Mouse (Mus musculus): ENCODE measurements around the gene Ap1s3. TPM values are rescaled to one million over a fixed set of nuclear protein-coding genes. Genes with fewer than 3 reads are reported as not detected.

Gene Ap1s3
- polyA plus RNA-seq, 1 experiment: 65.9 TPM

GRCm38 (mm10) chr1:79643411-79644110 is 28.2 kb downstream of the Ap1s3 start:
- H3K27me3 ChIP-seq (ENCODE audit: control insufficient read depth, insufficient read depth, low read length): no peaks in the 10 kb centered on the region
- H3K4me3 ChIP-seq (ENCODE audit: extremely low read depth, insufficient read depth, insufficient read length): no peak overlapping the region
- peak overlapping the region; percentile 13; the same call in 1 of the 2 replicates for H3K27ac ChIP-seq (ENCODE audit: insufficient read depth, low read length)
- peak in 1 of 2 experiments; percentile 24 for DNase-seq (ENCODE audit: low read depth in 1 of 2, low spot score in 2 of 2)
- no peaks in the 10 kb centered on the region; the same call in 1 of the 2 replicates for H3K36me3 ChIP-seq (ENCODE audit: control insufficient read depth, insufficient read depth, low read length)
- TF ChIP-seq POLR2A (IDR thresholded peaks at IDR 0.05; ENCODE audit: low read depth, low read length) (no peak), CTCF (IDR thresholded peaks at IDR 0.05; ENCODE audit: extremely low read depth, insufficient read depth, insufficient read length, insufficient replicate concordance) (no peak)
- peaks cover 13% of the 10 kb centered on the region for H3K4me1 ChIP-seq (ENCODE audit: control insufficient read depth, insufficient read depth, insufficient read length)
- 49% methylated on average over 6 of the region's 6 CpGs for WGBS

- TF ChIP-seq CTCF (IDR thresholded peaks at IDR 0.05; ENCODE audit: extremely low read depth, insufficient read depth, insufficient read length, insufficient replicate concordance) (no peak), POLR2A (IDR thresholded peaks at IDR 0.05; ENCODE audit: low read depth, low read length) (no peak)
- peaks cover 13% of the 10 kb centered on the region for H3K4me1 ChIP-seq (ENCODE audit: control insufficient read depth, insufficient read depth, insufficient read length)
- H3K27me3 ChIP-seq (ENCODE audit: control insufficient read depth, insufficient read depth, low read length): no peaks in the 10 kb centered on the region
- no peak overlapping the region for H3K27ac ChIP-seq (ENCODE audit: insufficient read depth, low read length)
- H3K36me3 ChIP-seq (ENCODE audit: control insufficient read depth, insufficient read depth, low read length): no peaks in the 10 kb centered on the region; the same call in 1 of the 2 replicates
- no peak overlapping the region for H3K4me3 ChIP-seq (ENCODE audit: extremely low read depth, insufficient read depth, insufficient read length)
- no peak for DNase-seq (ENCODE audit: low read depth in 1 of 2, low spot score in 2 of 2)
- 71% methylated on average over 3 of the region's 3 CpGs for WGBS
Observed at GRCm38 (mm10) chr1:79642680-79643079, 29.1 kb downstream of the Ap1s3 start.

DNA sequence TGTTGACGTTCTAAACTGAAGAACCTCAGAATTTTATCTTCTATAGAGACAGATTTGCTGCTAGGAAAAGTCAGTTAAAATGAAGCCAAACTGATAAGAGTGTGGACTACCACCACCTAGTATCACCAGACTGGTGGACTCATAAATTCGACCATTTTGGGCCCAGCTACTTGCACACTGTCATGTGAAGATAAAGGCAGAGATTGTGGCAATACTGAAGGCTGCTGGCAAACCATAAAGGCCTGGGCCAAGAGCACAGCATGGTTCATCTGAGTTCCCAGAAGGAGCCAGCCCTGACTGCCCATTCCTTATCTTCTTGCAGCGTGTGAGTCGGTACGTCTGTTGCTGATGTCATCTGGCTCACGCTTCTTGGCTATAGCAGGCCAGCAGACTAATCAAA is 30.4 kb downstream of the Ap1s3 start:
- Histone ChIP-seq H3K4me3 (ENCODE audit: extremely low read depth, insufficient read depth, insufficient read length) (no peak overlapping the region), H3K36me3 (ENCODE audit: control insufficient read depth, insufficient read depth, low read length) (no peaks in the 10 kb centered on the region; the same call in 1 of the 2 replicates), H3K27ac (ENCODE audit: insufficient read depth, low read length) (no peak overlapping the region), H3K27me3 (ENCODE audit: control insufficient read depth, insufficient read depth, low read length) (no peaks in the 10 kb centered on the region), H3K4me1 (ENCODE audit: control insufficient read depth, insufficient read depth, insufficient read length) (peaks cover 13% of the 10 kb centered on the region)
- no peak for DNase-seq (ENCODE audit: low read depth in 1 of 2, low spot score in 2 of 2)
- WGBS: 84% methylated on average over 6 of the region's 6 CpGs
- TF ChIP-seq CTCF (IDR thresholded peaks at IDR 0.05; ENCODE audit: extremely low read depth, insufficient read depth, insufficient read length, insufficient replicate concordance) (no peak), POLR2A (IDR thresholded peaks at IDR 0.05; ENCODE audit: low read depth, low read length) (no peak)

DNA sequence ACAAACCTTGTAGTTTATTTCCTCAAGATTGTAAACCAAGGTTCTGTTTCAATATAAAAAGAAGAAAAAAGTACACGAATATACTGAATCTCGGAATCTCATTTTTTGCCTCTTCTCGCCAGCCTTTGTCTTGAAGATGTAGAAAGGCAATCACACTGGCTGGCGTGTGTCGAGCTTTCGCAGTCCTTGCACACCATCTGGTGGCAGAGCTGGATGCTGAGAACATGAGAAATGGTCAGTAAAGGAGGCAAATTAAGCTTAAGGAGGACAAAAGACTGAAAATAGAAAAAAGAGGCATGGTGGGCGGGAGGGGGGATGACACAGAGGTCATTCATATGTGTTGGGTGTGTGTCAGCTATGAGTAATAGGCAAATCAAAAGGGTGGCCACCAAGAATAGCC is 31.6 kb downstream of the Ap1s3 start:
- Histone ChIP-seq H3K36me3 (ENCODE audit: control insufficient read depth, insufficient read depth, low read length) (no peaks in the 10 kb centered on the region; the same call in 1 of the 2 replicates), H3K4me3 (ENCODE audit: extremely low read depth, insufficient read depth, insufficient read length) (no peak overlapping the region), H3K27ac (ENCODE audit: insufficient read depth, low read length) (no peak overlapping the region), H3K4me1 (ENCODE audit: control insufficient read depth, insufficient read depth, insufficient read length) (peaks cover 13% of the 10 kb centered on the region), H3K27me3 (ENCODE audit: control insufficient read depth, insufficient read depth, low read length) (no peaks in the 10 kb centered on the region)
- no peak for DNase-seq (ENCODE audit: low read depth in 1 of 2, low spot score in 2 of 2)
- TF ChIP-seq CTCF (IDR thresholded peaks at IDR 0.05; ENCODE audit: extremely low read depth, insufficient read depth, insufficient read length, insufficient replicate concordance) (peak; percentile 30; the same call in 1 of the 2 replicates), POLR2A (IDR thresholded peaks at IDR 0.05; ENCODE audit: low read depth, low read length) (no peak)
- WGBS: 90% methylated on average over 7 of the region's 7 CpGs

DNA sequence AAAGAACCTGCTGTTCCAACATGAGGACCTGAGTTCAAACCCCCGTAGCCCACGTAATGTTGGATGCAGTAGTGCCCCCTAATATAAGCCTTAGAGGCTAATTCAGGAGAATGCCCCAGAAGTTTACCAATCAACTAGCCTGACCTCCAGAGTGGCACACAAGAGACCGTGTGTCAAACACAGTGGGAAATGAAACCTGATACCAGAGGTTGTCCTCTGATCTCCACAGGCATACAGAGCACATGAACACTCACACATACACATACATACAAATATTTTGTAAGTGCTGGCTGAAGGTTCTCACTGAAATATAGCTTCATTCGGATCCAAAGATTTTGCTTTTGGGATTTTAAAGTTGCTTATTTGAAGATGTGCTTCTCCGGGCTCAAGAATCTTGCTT is 32.1 kb downstream of the Ap1s3 start:
- no peaks in the 10 kb centered on the region; the same call in 1 of the 2 replicates for H3K36me3 ChIP-seq (ENCODE audit: control insufficient read depth, insufficient read depth, low read length)
- no peak overlapping the region for H3K4me3 ChIP-seq (ENCODE audit: extremely low read depth, insufficient read depth, insufficient read length)
- no peak overlapping the region for H3K27ac ChIP-seq (ENCODE audit: insufficient read depth, low read length)
- no peak for TF ChIP-seq CTCF (IDR thresholded peaks at IDR 0.05; ENCODE audit: extremely low read depth, insufficient read depth, insufficient read length, insufficient replicate concordance)
- TF ChIP-seq POLR2A (IDR thresholded peaks at IDR 0.05; ENCODE audit: low read depth, low read length): no peak
- no peak for DNase-seq (ENCODE audit: low read depth in 1 of 2, low spot score in 2 of 2)
- H3K4me1 ChIP-seq (ENCODE audit: control insufficient read depth, insufficient read depth, insufficient read length): peaks cover 13% of the 10 kb centered on the region
- 85% methylated on average over 5 of the region's 5 CpGs for WGBS
- no peaks in the 10 kb centered on the region for H3K27me3 ChIP-seq (ENCODE audit: control insufficient read depth, insufficient read depth, low read length)

DNA sequence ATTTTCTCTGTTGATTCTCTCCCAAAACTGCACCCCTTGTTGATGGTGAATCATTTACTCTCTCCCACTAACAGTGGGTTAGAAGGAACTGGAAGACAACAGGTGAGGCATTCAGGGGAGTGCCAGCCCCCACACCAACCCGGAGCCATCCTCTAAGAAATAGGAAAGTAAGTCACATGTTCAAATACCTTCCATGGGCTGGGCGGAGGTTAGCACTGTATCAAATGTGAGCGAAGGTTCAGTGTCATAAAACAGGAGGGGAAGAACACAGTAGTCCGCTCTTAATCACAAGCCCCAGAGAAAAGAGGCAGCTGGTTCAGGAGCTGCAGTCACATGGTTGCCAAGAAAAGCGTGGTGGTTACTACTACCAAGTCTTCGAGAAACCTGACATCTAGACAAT is 32.7 kb downstream of the Ap1s3 start:
- Histone ChIP-seq H3K4me1 (ENCODE audit: control insufficient read depth, insufficient read depth, insufficient read length) (peaks cover 8% of the 10 kb centered on the region), H3K27ac (ENCODE audit: insufficient read depth, low read length) (no peak overlapping the region), H3K27me3 (ENCODE audit: control insufficient read depth, insufficient read depth, low read length) (no peaks in the 10 kb centered on the region), H3K36me3 (ENCODE audit: control insufficient read depth, insufficient read depth, low read length) (no peaks in the 10 kb centered on the region; the same call in 1 of the 2 replicates), H3K4me3 (ENCODE audit: extremely low read depth, insufficient read depth, insufficient read length) (no peak overlapping the region)
- TF ChIP-seq CTCF (IDR thresholded peaks at IDR 0.05; ENCODE audit: extremely low read depth, insufficient read depth, insufficient read length, insufficient replicate concordance) (no peak), POLR2A (IDR thresholded peaks at IDR 0.05; ENCODE audit: low read depth, low read length) (no peak)
- no peak for DNase-seq (ENCODE audit: low read depth in 1 of 2, low spot score in 2 of 2)
- WGBS: 94% methylated on average over 6 of the region's 6 CpGs

DNA sequence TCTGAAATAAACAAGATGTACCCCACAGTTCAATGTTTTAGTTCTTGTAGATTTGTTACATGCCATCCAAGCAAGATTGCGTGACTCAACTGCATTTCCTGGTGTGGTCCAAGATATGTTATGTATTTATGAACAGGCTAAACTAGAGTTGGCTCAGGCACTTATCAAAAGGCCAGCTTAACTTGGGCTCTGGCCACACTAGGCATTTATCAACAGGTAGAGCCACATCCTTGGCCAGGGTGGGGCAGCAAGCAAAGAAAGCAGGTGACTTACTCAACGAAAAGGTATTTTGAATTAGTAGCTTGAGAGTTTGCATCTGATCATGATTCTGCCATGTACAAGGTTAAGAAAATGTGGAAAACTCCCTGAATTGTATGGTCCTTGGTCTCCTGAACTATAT is 34.0 kb downstream of the Ap1s3 start:
- DNase-seq (ENCODE audit: low read depth in 1 of 2, low spot score in 2 of 2): no peak
- H3K27ac ChIP-seq (ENCODE audit: insufficient read depth, low read length): no peak overlapping the region
- no peaks in the 10 kb centered on the region for H3K27me3 ChIP-seq (ENCODE audit: control insufficient read depth, insufficient read depth, low read length)
- peaks cover under 1% of the 10 kb centered on the region; the same call in 1 of the 2 replicates for H3K4me1 ChIP-seq (ENCODE audit: control insufficient read depth, insufficient read depth, insufficient read length)
- H3K36me3 ChIP-seq (ENCODE audit: control insufficient read depth, insufficient read depth, low read length): no peaks in the 10 kb centered on the region; the same call in 1 of the 2 replicates
- no peak overlapping the region for H3K4me3 ChIP-seq (ENCODE audit: extremely low read depth, insufficient read depth, insufficient read length)
- 92% methylated on average over 2 of the region's 2 CpGs for WGBS
- TF ChIP-seq POLR2A (IDR thresholded peaks at IDR 0.05; ENCODE audit: low read depth, low read length) (no peak), CTCF (IDR thresholded peaks at IDR 0.05; ENCODE audit: extremely low read depth, insufficient read depth, insufficient read length, insufficient replicate concordance) (no peak)

Data from spleen, adult 2 months (tissue).